Mouse (Mus musculus): ENCODE measurements around the gene Rnf150. TPM values are rescaled to one million over a fixed set of nuclear protein-coding genes. Genes with fewer than 3 reads are reported as not detected.

Rnf150 gene
- polyA plus RNA-seq, 1 experiment: 17.9 TPM

DNA sequence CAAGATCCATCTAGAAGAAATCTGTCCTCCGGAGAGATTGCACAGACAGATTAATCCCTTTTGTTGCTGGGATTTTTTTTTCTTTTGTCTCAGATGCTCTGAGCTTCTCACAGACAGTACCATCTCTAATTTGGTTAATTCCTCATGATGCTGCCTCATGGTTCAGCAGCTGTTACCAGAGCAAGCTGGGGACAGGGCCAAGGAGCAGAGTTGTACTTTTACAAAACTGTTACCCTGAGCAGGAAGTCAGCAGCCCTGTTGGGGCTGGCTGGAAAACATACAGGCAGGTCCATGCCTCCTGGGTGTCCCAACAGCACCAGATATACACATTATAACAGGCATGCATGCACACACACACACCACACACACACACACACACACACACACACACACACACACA, 186.5 kb downstream of the Rnf150 start:
- TF ChIP-seq CTCF (IDR thresholded peaks at IDR 0.05; ENCODE audit: extremely low read depth, insufficient read depth, low read length) (no peak), POLR2A (IDR thresholded peaks at IDR 0.05; ENCODE audit: extremely low read depth, insufficient read depth, low read length) (no peak)
- no peak overlapping the region for H3K4me3 ChIP-seq (ENCODE audit: insufficient read depth, low read length)
- H3K4me1 ChIP-seq (ENCODE audit: control insufficient read depth, insufficient read depth, low read length): peaks cover 2% of the 10 kb centered on the region
- no peak overlapping the region for H3K27ac ChIP-seq (ENCODE audit: insufficient read depth, low read length)

DNA sequence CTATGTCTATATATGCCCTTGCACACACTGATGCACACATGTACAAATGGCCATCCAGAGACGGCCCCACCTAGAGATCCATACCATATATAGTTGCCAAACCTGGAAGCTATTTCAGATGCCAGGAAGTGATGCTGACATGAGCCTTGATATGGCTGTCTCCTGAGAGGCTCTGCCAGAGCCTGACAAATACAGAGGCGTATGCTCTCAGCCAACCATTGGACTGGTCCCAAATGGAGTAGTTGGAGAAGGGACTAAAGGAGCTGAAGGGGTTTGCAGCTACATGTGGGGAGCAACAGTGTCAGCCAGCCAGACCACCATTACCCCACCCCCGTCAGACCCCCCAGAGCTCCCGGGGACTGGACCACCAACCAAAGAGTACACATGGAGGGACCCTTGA, 189.7 kb downstream of the Rnf150 start:
- H3K4me1 ChIP-seq (ENCODE audit: control insufficient read depth, insufficient read depth, low read length): peaks cover 2% of the 10 kb centered on the region; the same call in 1 of the 2 replicates
- no peak overlapping the region for H3K27ac ChIP-seq (ENCODE audit: insufficient read depth, low read length)
- no peak for TF ChIP-seq POLR2A (IDR thresholded peaks at IDR 0.05; ENCODE audit: extremely low read depth, insufficient read depth, low read length)
- no peak for TF ChIP-seq CTCF (IDR thresholded peaks at IDR 0.05; ENCODE audit: extremely low read depth, insufficient read depth, low read length)
- no peak overlapping the region for H3K4me3 ChIP-seq (ENCODE audit: insufficient read depth, low read length)

DNA sequence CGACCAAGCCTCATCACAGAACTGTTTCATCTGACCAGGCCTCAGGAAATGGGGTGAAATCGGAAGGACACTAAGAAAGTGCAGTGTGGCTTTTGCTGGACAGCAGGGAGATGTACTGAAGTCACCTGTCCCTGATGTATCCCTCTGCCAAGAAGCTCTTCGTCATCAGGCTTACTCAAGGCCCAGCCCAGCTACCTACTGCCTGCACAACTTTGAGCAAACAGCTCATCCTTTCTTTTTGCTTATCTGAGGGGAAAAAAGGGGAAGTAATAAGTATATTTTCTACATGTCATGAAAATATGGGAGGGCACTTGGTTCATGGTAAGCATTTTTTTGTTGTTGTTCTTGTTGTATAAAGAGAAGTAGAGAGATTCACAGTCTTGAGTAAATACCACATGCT, 191.6 kb downstream of the Rnf150 start:
- no peak overlapping the region for H3K4me3 ChIP-seq (ENCODE audit: insufficient read depth, low read length)
- peaks cover 2% of the 10 kb centered on the region; the same call in 1 of the 2 replicates for H3K4me1 ChIP-seq (ENCODE audit: control insufficient read depth, insufficient read depth, low read length)
- TF ChIP-seq POLR2A (IDR thresholded peaks at IDR 0.05; ENCODE audit: extremely low read depth, insufficient read depth, low read length): no peak
- no peak for TF ChIP-seq CTCF (IDR thresholded peaks at IDR 0.05; ENCODE audit: extremely low read depth, insufficient read depth, low read length)
- no peak overlapping the region for H3K27ac ChIP-seq (ENCODE audit: insufficient read depth, low read length)

DNA sequence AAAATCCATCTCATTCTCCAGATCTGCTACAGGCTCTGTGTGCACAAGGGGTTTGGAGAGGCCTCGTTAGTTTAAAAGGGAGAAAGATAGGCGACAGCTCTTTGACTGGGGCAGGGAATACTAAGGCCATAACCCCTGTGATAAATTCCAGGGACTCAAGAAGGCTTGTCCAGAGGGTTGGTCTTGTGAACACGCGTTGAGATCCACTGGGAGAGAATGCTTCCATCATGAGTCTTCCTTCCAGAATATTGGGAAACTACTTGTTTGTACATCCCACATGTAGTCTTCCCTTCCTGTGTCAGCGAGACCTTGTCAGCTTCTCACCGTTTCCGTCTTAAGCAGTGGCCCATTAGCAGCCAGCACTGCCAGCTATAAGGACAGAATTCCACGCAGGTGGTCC, 195.8 kb downstream of the Rnf150 start:
- Histone ChIP-seq H3K4me3 (ENCODE audit: insufficient read depth, low read length) (no peak overlapping the region), H3K4me1 (ENCODE audit: control insufficient read depth, insufficient read depth, low read length) (peaks cover 2% of the 10 kb centered on the region; the same call in 1 of the 2 replicates), H3K27ac (ENCODE audit: insufficient read depth, low read length) (no peak overlapping the region)
- no peak for TF ChIP-seq POLR2A (IDR thresholded peaks at IDR 0.05; ENCODE audit: extremely low read depth, insufficient read depth, low read length)
- no peak for TF ChIP-seq CTCF (IDR thresholded peaks at IDR 0.05; ENCODE audit: extremely low read depth, insufficient read depth, low read length)

DNA sequence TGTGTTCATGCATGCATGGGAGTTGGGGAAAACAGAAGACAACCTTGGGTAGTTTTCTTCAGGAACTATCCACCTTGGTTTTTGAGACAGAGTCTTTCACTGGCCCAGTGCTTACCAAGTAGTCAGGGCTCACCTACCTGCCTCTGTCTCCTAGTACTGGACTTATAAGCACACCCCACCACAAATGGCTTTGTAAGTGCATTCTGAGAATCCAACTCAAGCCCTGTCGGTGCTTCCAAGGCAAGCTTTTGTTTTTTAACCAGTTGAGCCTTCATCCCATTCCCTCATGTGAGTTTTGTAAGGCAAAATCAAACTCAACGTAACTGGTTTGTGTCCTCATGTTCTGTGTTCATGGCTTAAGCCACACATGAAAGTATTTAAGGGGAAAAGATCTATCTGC, 196.9 kb downstream of the Rnf150 start:
- Histone ChIP-seq H3K4me3 (ENCODE audit: insufficient read depth, low read length) (no peak overlapping the region), H3K27ac (ENCODE audit: insufficient read depth, low read length) (no peak overlapping the region), H3K4me1 (ENCODE audit: control insufficient read depth, insufficient read depth, low read length) (no peaks in the 10 kb centered on the region)
- TF ChIP-seq CTCF (IDR thresholded peaks at IDR 0.05; ENCODE audit: extremely low read depth, insufficient read depth, low read length) (no peak), POLR2A (IDR thresholded peaks at IDR 0.05; ENCODE audit: extremely low read depth, insufficient read depth, low read length) (no peak)

DNA sequence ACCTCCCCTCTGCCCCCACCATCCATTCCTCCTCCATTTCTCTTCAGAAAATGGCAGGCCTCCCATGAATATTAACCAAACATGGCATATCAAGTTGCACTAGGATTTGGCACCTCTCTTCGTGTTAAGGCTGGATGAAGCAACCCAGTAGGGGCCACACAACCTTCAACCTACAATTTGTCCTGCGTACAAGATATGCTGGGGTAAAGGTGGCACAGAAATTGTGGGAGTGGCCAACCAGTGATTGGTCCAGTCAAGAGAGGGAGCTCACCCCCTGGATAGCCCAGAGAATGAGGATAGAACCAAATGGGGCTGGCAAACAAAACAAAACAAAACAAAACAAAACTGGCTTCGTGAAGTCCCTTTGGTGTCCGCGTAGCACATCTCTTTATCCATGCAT, 198.1 kb downstream of the Rnf150 start:
- H3K27ac ChIP-seq (ENCODE audit: insufficient read depth, low read length): no peak overlapping the region
- H3K4me3 ChIP-seq (ENCODE audit: insufficient read depth, low read length): no peak overlapping the region
- no peaks in the 10 kb centered on the region for H3K4me1 ChIP-seq (ENCODE audit: control insufficient read depth, insufficient read depth, low read length)
- TF ChIP-seq CTCF (IDR thresholded peaks at IDR 0.05; ENCODE audit: extremely low read depth, insufficient read depth, low read length) (no peak), POLR2A (IDR thresholded peaks at IDR 0.05; ENCODE audit: extremely low read depth, insufficient read depth, low read length) (no peak)

DNA sequence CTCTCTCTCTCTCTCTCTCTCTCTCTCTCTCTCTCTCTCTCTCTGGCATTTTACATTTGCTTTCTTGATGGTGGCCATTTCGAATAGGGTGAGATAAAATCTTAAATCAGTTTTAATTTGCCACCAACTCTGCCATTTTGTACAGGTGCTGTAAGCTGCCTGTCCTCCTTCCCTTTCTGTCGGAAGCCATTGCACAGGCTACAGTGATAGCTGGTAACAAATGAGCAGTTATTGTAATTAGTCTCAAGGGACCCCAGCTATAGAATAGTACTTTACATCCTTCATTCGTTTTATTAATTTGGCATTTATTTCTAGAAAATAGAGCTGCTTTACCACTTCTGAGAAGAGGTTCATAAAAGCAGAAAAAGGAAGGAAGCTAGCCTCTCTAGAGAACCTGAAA, 198.7 kb downstream of the Rnf150 start:
- Histone ChIP-seq H3K27ac (ENCODE audit: insufficient read depth, low read length) (no peak overlapping the region), H3K4me3 (ENCODE audit: insufficient read depth, low read length) (no peak overlapping the region), H3K4me1 (ENCODE audit: control insufficient read depth, insufficient read depth, low read length) (peaks cover 2% of the 10 kb centered on the region; the same call in 1 of the 2 replicates)
- TF ChIP-seq CTCF (IDR thresholded peaks at IDR 0.05; ENCODE audit: extremely low read depth, insufficient read depth, low read length): no peak
- no peak for TF ChIP-seq POLR2A (IDR thresholded peaks at IDR 0.05; ENCODE audit: extremely low read depth, insufficient read depth, low read length)

DNA sequence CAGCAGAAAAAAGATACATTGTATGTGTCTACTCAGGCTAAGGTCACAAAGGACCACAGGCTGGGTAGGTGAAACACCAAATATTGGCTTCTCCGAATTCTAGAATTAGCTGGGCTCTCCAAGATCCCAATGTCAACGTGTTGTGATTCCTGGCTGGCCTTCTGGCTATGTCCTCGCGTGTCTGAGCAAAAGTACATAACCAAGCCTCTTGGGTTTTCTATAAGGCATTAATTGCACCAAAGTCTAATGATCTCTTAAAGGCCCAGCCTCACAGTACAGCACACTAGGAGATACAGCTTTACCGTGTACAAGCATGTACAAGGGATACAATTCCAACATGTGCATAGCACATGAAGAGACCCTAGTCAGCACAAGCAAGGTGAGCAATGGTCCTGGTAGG, 199.1 kb downstream of the Rnf150 start:
- peaks cover 2% of the 10 kb centered on the region; the same call in 1 of the 2 replicates for H3K4me1 ChIP-seq (ENCODE audit: control insufficient read depth, insufficient read depth, low read length)
- no peak overlapping the region for H3K4me3 ChIP-seq (ENCODE audit: insufficient read depth, low read length)
- TF ChIP-seq POLR2A (IDR thresholded peaks at IDR 0.05; ENCODE audit: extremely low read depth, insufficient read depth, low read length) (no peak), CTCF (IDR thresholded peaks at IDR 0.05; ENCODE audit: extremely low read depth, insufficient read depth, low read length) (no peak)
- no peak overlapping the region for H3K27ac ChIP-seq (ENCODE audit: insufficient read depth, low read length)

DNA sequence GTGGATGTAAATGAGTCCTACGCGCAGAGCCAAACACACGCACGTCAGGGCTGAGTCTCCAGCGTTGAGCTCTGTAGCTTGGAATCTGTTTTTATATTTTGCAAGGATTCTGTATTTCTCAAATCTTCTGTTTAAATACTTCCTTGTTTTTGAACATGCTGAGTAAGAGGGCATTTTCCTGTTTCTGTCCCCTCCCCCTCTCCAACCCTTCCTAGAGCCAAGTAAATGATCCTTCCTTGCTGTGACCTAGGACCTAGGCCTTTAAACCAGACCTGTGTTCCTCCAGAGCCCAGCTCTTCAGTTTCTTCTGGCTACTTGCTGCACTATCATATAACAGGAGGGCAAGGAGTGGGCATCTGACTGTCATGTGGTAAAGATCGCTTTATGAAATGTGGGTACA, 200.9 kb downstream of the Rnf150 start:
- Histone ChIP-seq H3K27ac (ENCODE audit: insufficient read depth, low read length) (no peak overlapping the region), H3K4me1 (ENCODE audit: control insufficient read depth, insufficient read depth, low read length) (peaks cover 2% of the 10 kb centered on the region; the same call in 1 of the 2 replicates), H3K4me3 (ENCODE audit: insufficient read depth, low read length) (no peak overlapping the region)
- TF ChIP-seq POLR2A (IDR thresholded peaks at IDR 0.05; ENCODE audit: extremely low read depth, insufficient read depth, low read length) (no peak), CTCF (IDR thresholded peaks at IDR 0.05; ENCODE audit: extremely low read depth, insufficient read depth, low read length) (no peak)

DNA sequence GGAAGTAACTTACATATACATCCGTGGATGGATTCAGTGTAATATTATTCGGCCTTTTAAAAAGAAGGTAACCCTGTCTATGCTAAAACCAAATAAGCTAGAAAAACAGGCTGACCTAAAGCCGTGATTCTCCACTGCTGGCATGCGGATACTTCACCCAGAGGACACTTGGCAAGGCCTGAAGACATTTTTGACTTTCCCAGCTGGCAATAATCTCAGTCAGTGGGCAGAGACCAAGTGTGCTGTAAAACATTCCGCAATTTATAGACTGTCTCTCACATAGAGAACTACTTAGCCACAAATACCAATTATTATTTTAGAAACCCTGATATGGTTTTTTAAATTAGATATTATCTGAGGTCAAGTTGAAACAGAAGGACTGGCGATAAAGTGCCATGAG, 202.9 kb downstream of the Rnf150 start:
- H3K27ac ChIP-seq (ENCODE audit: insufficient read depth, low read length): no peak overlapping the region
- TF ChIP-seq CTCF (IDR thresholded peaks at IDR 0.05; ENCODE audit: extremely low read depth, insufficient read depth, low read length) (no peak), POLR2A (IDR thresholded peaks at IDR 0.05; ENCODE audit: extremely low read depth, insufficient read depth, low read length) (no peak)
- H3K4me1 ChIP-seq (ENCODE audit: control insufficient read depth, insufficient read depth, low read length): peaks cover 2% of the 10 kb centered on the region; the same call in 1 of the 2 replicates
- H3K4me3 ChIP-seq (ENCODE audit: insufficient read depth, low read length): no peak overlapping the region

Measured in cortical plate, adult 2 months (tissue).